Mouse (Mus musculus): ENCODE measurements at regions not wholly inside any gene's neighbourhood (a gene's known extent, or its start where the extent isn't known, plus 50 kb on each side); places are given as distances from the start of the nearest gene placed in this dataset.

- DNase-seq (ENCODE audit: low spot score in 2 of 2) = no peak
These were observed 696.9 kb downstream of the Diaph3 start for GRCm38 (mm10) chr14:86443921-86444835.

- peak in 1 of 2 experiments; percentile 46 for DNase-seq (ENCODE audit: low spot score in 2 of 2)
These were observed 698.9 kb downstream of the Diaph3 start for GRCm38 (mm10) chr14:86441895-86442679.

GRCm38 (mm10) chr14:86437383-86437782 is 703.7 kb downstream of the Diaph3 start:
- no peak for DNase-seq (ENCODE audit: low spot score in 2 of 2)

GRCm38 (mm10) chr14:86435345-86435744 is 705.7 kb downstream of the Diaph3 start:
- no peak for DNase-seq (ENCODE audit: low spot score in 2 of 2)

- no peak for DNase-seq (ENCODE audit: low spot score in 2 of 2)
These were observed 709.7 kb downstream of the Diaph3 start for GRCm38 (mm10) chr14:86431215-86431816.

GRCm38 (mm10) chr14:86421881-86422280 is 719.2 kb downstream of the Diaph3 start:
- no peak for DNase-seq (ENCODE audit: low spot score in 2 of 2)

- DNase-seq (ENCODE audit: low spot score in 2 of 2) = no peak
These were observed 721.0 kb downstream of the Diaph3 start for GRCm38 (mm10) chr14:86419959-86420598.

- DNase-seq (ENCODE audit: low spot score in 2 of 2) = no peak
These were observed 744.2 kb downstream of the Diaph3 start for GRCm38 (mm10) chr14:86396876-86397275.

GRCm38 (mm10) chr14:86395951-86396361 is 745.1 kb downstream of the Diaph3 start:
- no peak for DNase-seq (ENCODE audit: low spot score in 2 of 2)

- DNase-seq (ENCODE audit: low spot score in 2 of 2) = no peak
These were observed 745.5 kb downstream of the Diaph3 start for GRCm38 (mm10) chr14:86395531-86395930.

GRCm38 (mm10) chr14:86395068-86395467 is 746.0 kb downstream of the Diaph3 start:
- DNase-seq (ENCODE audit: low spot score in 2 of 2) = no peak

GRCm38 (mm10) chr14:86385136-86385535 is 755.9 kb downstream of the Diaph3 start:
- no peak for DNase-seq (ENCODE audit: low spot score in 2 of 2)

GRCm38 (mm10) chr14:86365032-86365431 is 776.0 kb downstream of the Diaph3 start:
- no peak for DNase-seq (ENCODE audit: low spot score in 2 of 2)

GRCm38 (mm10) chr14:86360423-86361059 is 780.5 kb downstream of the Diaph3 start:
- no peak for DNase-seq (ENCODE audit: low spot score in 2 of 2)

- peak in 1 of 2 experiments; percentile 29 for DNase-seq (ENCODE audit: low spot score in 2 of 2)
These were observed 782.5 kb downstream of the Diaph3 start for GRCm38 (mm10) chr14:86358584-86358983.

GRCm38 (mm10) chr14:86350526-86350925 is 790.5 kb downstream of the Diaph3 start:
- DNase-seq (ENCODE audit: low spot score in 2 of 2) = peak; percentile 28 to 73

GRCm38 (mm10) chr14:86339007-86339406 is 802.0 kb downstream of the Diaph3 start:
- DNase-seq (ENCODE audit: low spot score in 2 of 2) = no peak

- no peak for DNase-seq (ENCODE audit: low spot score in 2 of 2)
These were observed 804.0 kb downstream of the Diaph3 start for GRCm38 (mm10) chr14:86337052-86337451.

- no peak for DNase-seq (ENCODE audit: low spot score in 2 of 2)
These were observed 805.8 kb downstream of the Diaph3 start for GRCm38 (mm10) chr14:86335284-86335683.

GRCm38 (mm10) chr14:86329176-86329575 is 811.9 kb downstream of the Diaph3 start:
- DNase-seq (ENCODE audit: low spot score in 2 of 2) = no peak

GRCm38 (mm10) chr14:86327646-86328045 is 813.4 kb downstream of the Diaph3 start:
- peak; percentile 46 to 68 for DNase-seq (ENCODE audit: low spot score in 2 of 2)

All from layer of hippocampus, adult 18-20 months (tissue).